Mouse (Mus musculus): Measurements from ENCODE around the gene Lrrc42.

- TF ChIP-seq CTCF (conservative IDR thresholded peaks at IDR 0.05; ENCODE audit: low read length) (no peak), NANOG (IDR thresholded peaks at IDR 0.05; ENCODE audit: borderline replicate concordance, low read length) (no peak)
Measured at GRCm38 (mm10) chr4:107223225-107224204, 29.8 kb downstream of the Lrrc42 start.
